Mouse (Mus musculus) heart, adult 11 months (tissue): ENCODE data around the gene Gm5941.
"Not testable (repeated sequence)": the region's sequence is repeated elsewhere in the genome, so short reads cannot be mapped to it uniquely, and the experiment has no call there.

Experiments
- DNase-seq: peaks from one replicate; pipeline ENCODE4 v3.0.0; 2022

Gene Gm5941

DNA sequence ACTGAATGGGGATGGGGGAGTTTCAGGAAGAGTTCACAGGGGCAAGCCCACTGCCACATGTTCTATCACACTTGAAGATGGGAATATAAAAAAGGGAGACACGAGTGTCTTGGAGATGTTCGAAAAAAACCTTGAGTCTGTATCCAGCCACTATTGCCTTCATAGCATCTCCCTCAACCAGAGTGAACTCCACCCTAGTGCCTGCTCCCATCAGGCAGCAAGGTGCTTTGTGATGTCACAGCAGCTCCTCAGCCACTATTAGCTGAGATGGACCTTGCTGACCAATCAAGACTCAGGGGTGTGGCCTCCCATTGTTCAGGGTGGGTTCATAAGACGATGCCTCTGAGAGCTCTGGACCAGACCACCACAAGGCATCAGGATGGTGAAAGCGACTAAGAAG is at the start of gene Gm5941:
TSS of gene Gm5941 (plus strand) at position 301 of the 400 bp plus-strand sequence.
- not testable (repeated sequence) for DNase-seq

DNA sequence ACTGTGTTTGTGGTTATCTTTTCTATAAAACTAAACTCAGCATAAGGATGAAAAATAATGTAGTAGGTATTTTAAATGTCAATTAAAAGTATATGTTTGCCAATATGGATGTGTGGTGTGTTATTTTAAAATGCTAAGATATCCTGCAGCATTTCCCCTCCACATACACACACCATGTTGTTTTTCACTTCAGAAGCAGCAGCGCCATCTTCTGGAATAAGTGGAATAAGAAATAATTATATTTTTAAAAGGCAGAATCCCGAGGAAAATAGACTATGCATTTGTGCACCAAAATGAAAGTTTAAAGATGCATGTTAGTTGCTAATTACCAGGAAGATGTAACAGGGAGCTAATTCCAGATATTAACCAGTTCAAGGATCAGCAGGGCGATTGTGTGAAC is 29.3 kb upstream of the Gm5941 start:
- no peak for DNase-seq

GRCm38 (mm10) chrX:92464773-92465172 is 25.0 kb upstream of the Gm5941 start:
- no peak for DNase-seq

- no peak for DNase-seq
These were observed 8.5 kb downstream of the Gm5941 start for GRCm38 (mm10) chrX:92498254-92498653.

DNA sequence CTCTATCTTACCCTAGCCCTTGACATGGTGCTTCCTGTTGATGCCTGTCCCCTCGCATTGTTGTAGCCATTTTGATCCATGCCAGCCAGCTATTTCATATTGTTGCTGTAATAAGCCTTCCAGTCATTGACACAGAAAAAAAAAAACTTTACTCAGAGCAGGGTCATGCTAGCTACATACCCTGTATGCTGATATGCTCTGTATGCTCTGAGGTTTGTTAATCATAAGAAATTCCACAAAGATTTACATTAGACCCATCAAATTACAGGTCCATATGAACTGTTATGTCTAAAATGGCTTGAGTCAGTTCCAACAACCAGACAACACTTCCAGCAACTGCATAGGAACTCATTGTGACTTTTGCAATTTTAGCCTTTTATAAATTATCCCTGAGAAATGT is 38.1 kb downstream of the Gm5941 start:
- no peak for DNase-seq
